Mouse (Mus musculus) c-Kit-positive CD71-positive TER-119-positive erythroid progenitor cells, embryonic 14.5 days (primary cell): Measurements from ENCODE around the gene Armc12.
A peak's percentile ranks its signal among the peaks of the same experiment; 100 is the strongest.
"Not testable (repeated sequence)": the region's sequence is repeated elsewhere in the genome, so short reads cannot be mapped to it uniquely, and the experiment has no call there.

ENCODE experiments used
- DNase-seq: peaks from one replicate; pipeline ENCODE4 v3.0.0-alpha.2; 2013; ENCODE audit warnings: low spot score

Gene Armc12

DNA sequence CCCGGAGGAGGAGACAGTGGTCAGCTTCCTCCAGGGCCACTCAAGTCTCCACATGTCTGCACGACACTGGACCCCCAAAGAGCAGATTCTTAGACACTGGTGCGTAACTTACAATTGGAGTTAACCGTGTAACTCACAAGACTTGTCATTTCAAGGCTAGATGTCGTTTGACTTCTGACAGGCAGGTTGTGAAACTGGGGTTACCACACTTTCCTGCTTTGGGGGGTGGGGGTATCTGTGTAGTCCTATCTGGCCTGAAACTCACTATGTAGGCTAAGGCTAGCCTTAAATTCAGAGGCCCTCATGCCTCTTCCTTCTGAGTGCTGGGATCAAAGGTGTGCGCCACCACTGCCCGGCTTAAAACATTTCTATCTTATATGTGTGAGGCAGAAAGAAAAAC is 2.0 kb downstream of the Armc12 start:
- DNase-seq = no peak

- DNase-seq = no peak
Observed at GRCm38 (mm10) chr17:28533327-28533726, 2.7 kb downstream of the Armc12 start.

DNA sequence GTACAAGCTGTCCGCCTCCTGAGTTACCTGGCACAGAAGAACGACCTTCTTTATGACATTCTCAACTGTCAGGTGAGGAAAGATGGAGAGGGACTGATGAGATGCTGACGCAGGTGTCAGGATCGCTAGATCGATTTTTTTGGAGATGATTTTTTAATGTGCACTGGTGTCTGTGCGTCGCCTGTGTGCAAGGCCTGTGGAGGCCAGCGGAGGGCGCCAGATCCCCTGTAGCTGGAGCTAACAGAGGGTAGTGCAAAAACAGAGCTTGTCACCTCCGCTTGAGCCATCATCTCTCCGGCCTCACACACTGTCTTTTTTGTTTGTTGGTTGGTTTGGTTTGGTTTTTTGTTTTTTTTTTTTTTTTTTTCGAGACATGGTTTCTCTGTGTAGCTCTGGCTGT is 7.3 kb downstream of the Armc12 start:
- no peak for DNase-seq

DNA sequence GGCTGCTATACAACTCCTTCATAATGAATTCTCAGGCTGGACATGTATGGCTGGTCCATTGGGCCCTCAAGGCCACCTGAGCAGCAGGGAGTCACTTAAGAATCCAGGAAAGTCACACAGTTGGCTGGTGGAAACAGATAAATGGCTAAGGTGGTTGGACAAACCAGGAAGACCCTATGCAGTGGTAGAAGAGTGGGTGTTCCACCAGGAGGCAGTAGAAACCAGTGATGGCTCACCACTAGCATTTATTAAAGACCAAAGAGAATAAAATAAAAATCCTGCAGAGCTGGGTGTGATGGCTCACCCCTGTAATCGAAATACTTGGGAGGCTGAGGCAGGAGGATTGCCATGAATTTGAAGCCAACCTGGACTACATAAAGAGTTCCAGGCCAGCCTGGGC is 16.3 kb downstream of the Armc12 start:
- no peak for DNase-seq

- no peak for DNase-seq
Observed at GRCm38 (mm10) chr17:28548550-28548949, 17.9 kb downstream of the Armc12 start.

DNA sequence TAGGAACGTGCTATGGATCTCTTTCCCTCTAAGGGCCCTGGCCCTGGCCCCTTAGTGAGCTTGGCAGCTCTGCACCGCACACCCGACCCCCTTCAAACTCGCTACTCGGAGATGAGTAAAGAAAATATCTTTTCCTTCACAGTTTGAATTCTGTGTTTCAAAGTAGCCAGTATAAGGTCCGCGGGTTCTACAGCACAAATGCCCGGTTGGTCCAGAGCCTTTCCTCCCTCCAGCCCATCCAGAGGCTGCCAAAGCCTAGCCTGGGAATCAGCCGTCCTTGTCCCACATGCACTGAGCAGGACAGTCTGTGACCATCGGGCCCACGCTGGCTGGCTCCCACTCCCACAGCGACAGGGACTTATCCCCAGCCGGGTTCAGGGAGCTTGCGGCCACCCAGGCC is 18.5 kb downstream of the Armc12 start, which contains the start of gene Clpsl2:
Clpsl2 (plus strand) TSS at position 301 of the 400 bp plus-strand sequence.
- no peak for DNase-seq

DNA sequence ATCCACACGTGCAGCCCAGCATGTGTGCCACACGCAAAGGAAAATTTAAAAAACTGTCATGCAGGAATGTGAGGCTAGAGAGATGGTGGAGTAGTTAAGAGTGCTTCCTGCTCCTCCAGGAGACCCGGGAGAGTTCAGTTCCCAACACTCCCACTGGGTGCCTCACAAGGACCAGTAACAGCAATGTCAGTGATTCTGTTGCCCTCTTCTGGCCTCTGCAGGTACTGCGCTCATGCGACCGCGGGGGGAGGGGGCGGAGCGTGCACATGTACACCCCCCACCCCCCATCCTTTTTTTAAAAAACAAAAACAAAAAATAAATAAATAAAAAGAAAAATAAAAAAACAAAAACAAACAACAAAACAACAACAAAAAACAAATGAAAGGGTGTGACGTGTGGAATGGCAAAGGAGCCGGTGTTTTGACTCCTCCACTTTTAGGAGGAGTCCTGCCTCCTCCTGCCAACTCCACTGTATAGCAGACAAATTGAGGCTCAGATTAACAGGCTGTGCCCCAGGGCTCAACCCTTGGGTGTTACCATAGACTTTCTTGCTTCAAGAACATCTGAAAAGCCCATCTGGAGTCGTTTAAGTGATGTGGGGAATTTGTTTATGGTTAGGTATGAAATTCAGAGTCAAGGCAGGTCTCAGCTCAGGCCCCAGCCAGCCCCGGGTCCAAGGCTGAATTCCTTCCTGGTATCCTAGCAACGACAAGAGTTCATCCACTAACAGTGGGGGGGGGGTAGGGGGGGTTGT is 22.6 kb downstream of the Armc12 start:
- no peak for DNase-seq

GRCm38 (mm10) chr17:28554021-28554420 is 23.4 kb downstream of the Armc12 start:
- not testable (repeated sequence) for DNase-seq

GRCm38 (mm10) chr17:28556635-28557396 is 26.2 kb downstream of the Armc12 start:
- DNase-seq = no peak

GRCm38 (mm10) chr17:28557772-28558171 is 27.2 kb downstream of the Armc12 start:
- no peak for DNase-seq

GRCm38 (mm10) chr17:28560598-28560997 is 30.0 kb downstream of the Armc12 start, which contains the start of gene Clps:
Clps (minus strand) TSS chr17:28560766.
- DNase-seq = no peak

DNA sequence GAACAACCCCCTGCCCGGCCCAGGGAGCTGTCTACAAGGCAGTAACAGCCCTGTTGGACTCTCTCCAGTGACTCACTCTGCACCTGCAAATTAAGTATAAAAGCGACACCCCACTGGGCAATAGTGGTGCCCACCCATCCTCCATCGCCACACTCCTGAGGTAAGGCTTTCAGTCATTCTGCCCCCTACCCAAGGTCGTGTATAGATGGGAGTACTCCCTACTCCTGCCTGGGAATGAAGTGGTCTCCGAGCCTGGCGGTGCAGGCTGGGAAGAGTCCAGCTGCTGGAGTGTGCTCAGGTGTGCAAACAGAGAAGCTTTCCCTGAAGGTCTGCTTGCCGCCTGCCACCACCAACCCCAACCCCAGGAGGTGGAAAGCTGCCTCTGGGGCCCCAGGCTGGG is 31.0 kb downstream of the Armc12 start:
- DNase-seq = no peak

GRCm38 (mm10) chr17:28565181-28565580 is 34.6 kb downstream of the Armc12 start:
- DNase-seq = no peak

- no peak for DNase-seq
Observed at GRCm38 (mm10) chr17:28567541-28567940, 36.9 kb downstream of the Armc12 start.

DNA sequence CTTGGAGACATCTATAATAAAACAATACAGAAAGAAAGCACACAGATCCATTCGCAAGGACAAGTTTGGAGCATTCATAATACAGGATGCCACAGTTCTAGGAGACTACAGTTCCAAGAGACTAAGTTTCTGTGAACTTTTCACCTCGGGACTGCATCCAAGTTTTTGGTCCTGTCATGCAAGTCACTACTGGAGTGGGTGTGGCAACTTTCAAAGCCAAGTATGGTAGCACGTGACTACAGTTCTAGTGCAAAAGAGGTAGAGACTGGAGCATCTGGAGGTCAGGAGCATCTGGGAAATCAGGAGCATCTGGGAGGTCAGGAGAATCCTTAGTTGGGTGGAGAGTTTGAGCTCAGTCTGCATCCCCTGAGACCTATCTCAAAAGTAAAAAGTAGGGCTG is 41.3 kb downstream of the Armc12 start:
- DNase-seq = no peak

- DNase-seq = no peak
Observed at GRCm38 (mm10) chr17:28572521-28572920, 41.9 kb downstream of the Armc12 start.

DNA sequence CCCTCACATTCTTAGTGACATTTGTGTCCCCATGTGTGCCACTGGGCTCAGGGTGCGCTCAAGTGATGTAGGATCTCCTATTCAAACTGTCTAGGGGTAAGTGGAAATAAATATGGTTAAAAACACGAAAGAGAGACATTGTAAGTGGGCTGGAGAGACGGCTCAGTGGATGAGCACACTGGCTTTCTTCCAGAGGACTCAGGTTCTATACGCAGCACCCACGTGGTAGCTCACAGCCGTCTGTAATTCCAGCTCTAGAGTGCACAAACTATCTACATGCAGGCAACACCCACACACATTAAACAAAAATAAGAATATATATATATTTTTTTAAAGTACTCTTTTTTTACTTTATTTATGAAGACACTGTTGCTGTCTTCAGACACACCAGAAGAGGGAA is 42.3 kb downstream of the Armc12 start:
- no peak for DNase-seq

- peak; percentile 37 for DNase-seq
Observed at GRCm38 (mm10) chr17:28575244-28576125, 44.9 kb downstream of the Armc12 start, which contains the start of gene Lhfpl5. Lhfpl5 (plus strand) TSS chr17:28575641.

DNA sequence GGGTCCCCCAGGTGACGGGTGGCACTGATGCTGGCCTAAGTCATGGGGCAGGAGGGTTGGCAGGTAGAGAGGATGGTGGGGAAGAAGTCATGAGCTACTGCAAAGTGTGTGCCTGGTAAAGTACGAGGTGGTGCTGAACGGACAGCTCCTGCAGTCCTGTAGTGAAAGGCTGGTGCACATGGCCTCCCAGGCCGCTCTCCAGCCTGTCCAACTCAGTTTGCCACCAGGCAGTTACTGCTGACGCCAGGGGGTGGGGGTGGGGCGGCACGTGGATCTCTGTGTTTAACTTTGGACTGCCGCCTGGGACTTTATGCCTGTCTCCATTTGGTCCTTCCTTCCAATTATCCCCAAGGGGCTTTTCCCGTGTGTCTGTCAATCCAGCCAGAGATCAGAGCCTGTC is 49.8 kb downstream of the Armc12 start:
- peak; percentile 59 for DNase-seq

GRCm38 (mm10) chr17:28581056-28581455 is 50.5 kb downstream of the Armc12 start:
- no peak for DNase-seq

GRCm38 (mm10) chr17:28586509-28586908 is 55.9 kb downstream of the Armc12 start:
- no peak for DNase-seq

DNA sequence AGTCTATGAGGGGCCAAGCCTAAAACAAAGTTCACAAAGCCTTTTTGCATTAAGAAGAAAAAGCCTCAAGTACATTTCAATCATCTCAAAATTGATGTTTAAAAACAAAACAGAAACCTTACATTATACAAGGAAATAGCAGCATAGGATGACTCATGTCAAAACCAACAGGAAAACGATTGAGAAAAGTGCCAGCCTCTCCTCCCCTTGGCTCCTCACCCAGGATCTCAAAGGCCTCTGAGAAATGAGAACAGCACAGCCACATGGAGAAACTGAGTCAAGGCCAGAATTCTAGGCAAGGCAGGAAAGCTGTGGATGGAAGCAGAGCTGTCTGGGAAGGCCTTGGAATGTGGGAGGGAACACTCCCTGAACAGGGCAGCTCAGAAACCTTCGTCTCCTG is 58.0 kb downstream of the Armc12 start:
- DNase-seq = no peak
